Mouse (Mus musculus) small intestine, adult 2 months (tissue): ENCODE measurements around the gene Slc7a6os.

Source experiments
- CTCF ChIP-seq: fragments of 200-500 bp; IDR thresholded peaks from 2 replicates; pipeline ENCODE4 v1.5.1; 2012; ENCODE audit warnings: low read depth, mild to moderate bottlenecking, control low read depth, inconsistent platforms, low read length, moderate library complexity, mixed read lengths; ENCODE audit not compliant: insufficient replicate concordance, insufficient read length; ENCODE audit errors: extremely low read depth
- POLR2A ChIP-seq: fragments of 200-500 bp; IDR thresholded peaks from 2 replicates; pipeline ENCODE4 v1.6.1; 2012; ENCODE audit warnings: low read depth, mild to moderate bottlenecking, control low read depth, inconsistent platforms, low read length, moderate library complexity

DNA sequence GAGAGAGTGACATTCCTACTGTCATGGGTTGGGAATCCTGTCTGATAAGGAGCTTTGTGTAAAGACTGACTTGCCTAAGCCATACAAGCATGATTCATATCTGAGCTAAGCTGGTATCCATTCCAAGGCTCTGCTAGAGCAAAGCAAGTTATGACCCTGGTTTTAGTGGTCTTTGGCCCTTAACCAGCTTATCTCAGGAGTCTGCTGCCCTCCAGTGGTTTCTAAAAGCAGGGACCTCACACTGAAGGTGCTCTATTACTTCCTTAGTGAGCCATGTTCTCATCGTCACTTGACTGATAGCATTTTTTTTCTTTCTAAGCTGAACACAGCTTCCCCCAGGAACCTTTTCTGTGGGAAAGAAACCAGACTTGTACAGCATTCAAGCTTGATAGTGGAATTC is 12.0 kb downstream of the Slc7a6os start:
- TF ChIP-seq CTCF, result no peak
- no peak for TF ChIP-seq POLR2A
